Mouse (Mus musculus) gastrocnemius, postnatal 14 days (tissue): Measurements from ENCODE around the gene Trmt11. TPM values are rescaled to one million over a fixed set of nuclear protein-coding genes. Genes with fewer than 3 reads are reported as not detected.
"Not testable (repeated sequence)": the region's sequence is repeated elsewhere in the genome, so short reads cannot be mapped to it uniquely, and the experiment has no call there.

Source experiments
- DNase-seq: peaks from one replicate; pipeline ENCODE4 v3.0.0; 2021; ENCODE audit warnings: mixed read lengths
- intact Hi-C: fragments of 180-260 bp; cut with DNase I; formaldehyde crosslinking; loops from one replicate; pipeline ENCODE4 v1.15.1; 2025; ENCODE audit warnings: low total_unique reads
- long read RNA-seq, 2 experiments: library from polyadenylated mRNA; stranded (forward); transcript quantifications; one replicate each; pipeline ENCODE4 v2.0.0; 2021
- total RNA-seq, 2 experiments: library from RNA; stranded (reverse); gene quantifications; 2 replicates each; pipeline ENCODE4 v1.2.3; 2021

Trmt11 gene
- total RNA-seq = 1 to 10 TPM; 3.6 to 4.0 TPM
- long read RNA-seq, experiment 1, partial matches to known transcripts = 0 of 5 reads
- long read RNA-seq, experiment 1, other reads (novel, unspliced or antisense) = 1 of 5 reads
- long read RNA-seq, experiment 2, partial matches to known transcripts = 2 of 6 reads
- long read RNA-seq, experiment 2, other reads (novel, unspliced or antisense) = 0 of 6 reads

- intact Hi-C loops = no loop called here
- peak; percentile 92 for DNase-seq
Measured at GRCm38 (mm10) chr10:30600542-30600966, at the start of gene Trmt11. TSS of gene Trmt11 (minus strand) at chr10:30600749.

GRCm38 (mm10) chr10:30647681-30648080 lies 47.1 kb upstream of the Trmt11 start:
- DNase-seq = no peak
- intact Hi-C loops = no loop called here

GRCm38 (mm10) chr10:30638216-30638615 lies 37.7 kb upstream of the Trmt11 start:
- DNase-seq = no peak

GRCm38 (mm10) chr10:30636474-30637154 lies 36.1 kb upstream of the Trmt11 start:
- DNase-seq, intact Hi-C loops: not testable (repeated sequence)

More at GRCm38 (mm10) chr10:30638216-30638615, 37.7 kb upstream of the Trmt11 start:
- intact Hi-C loops = no loop called here

- DNase-seq = no peak
- intact Hi-C loops = no loop called here
Measured at GRCm38 (mm10) chr10:30632718-30633117, 32.2 kb upstream of the Trmt11 start.

- intact Hi-C loops = no loop called here
- no peak for DNase-seq
Measured at GRCm38 (mm10) chr10:30629977-30630376, 29.4 kb upstream of the Trmt11 start.

- intact Hi-C loops = no loop called here
- no peak for DNase-seq
Measured at GRCm38 (mm10) chr10:30629513-30629912, 29.0 kb upstream of the Trmt11 start, which contains the start of gene Hint3. TSS of gene Hint3 (minus strand) at chr10:30629632.

- DNase-seq, intact Hi-C loops: not testable (repeated sequence)
Measured at GRCm38 (mm10) chr10:30628444-30628843, 27.9 kb upstream of the Trmt11 start.

- intact Hi-C loops = no loop called here
- DNase-seq = no peak
Measured at GRCm38 (mm10) chr10:30627548-30627947, 27.0 kb upstream of the Trmt11 start.

- intact Hi-C loops = no loop called here
- DNase-seq = no peak
Measured at GRCm38 (mm10) chr10:30624161-30625019, 23.8 kb upstream of the Trmt11 start.

GRCm38 (mm10) chr10:30622928-30623327 lies 22.4 kb upstream of the Trmt11 start:
- intact Hi-C loops = no loop called here
- no peak for DNase-seq

- intact Hi-C loops = no loop called here
- DNase-seq = no peak
Measured at GRCm38 (mm10) chr10:30618918-30619210, 18.3 kb upstream of the Trmt11 start.

GRCm38 (mm10) chr10:30618091-30618917 lies 17.8 kb upstream of the Trmt11 start:
- intact Hi-C loops = no loop called here
- peak; percentile 99 for DNase-seq

GRCm38 (mm10) chr10:30613039-30613438 lies 12.5 kb upstream of the Trmt11 start:
- no peak for DNase-seq
- intact Hi-C loops = no loop called here

- intact Hi-C loops = no loop called here
Measured at GRCm38 (mm10) chr10:30609614-30610013, 9.1 kb upstream of the Trmt11 start.

GRCm38 (mm10) chr10:30608109-30608508 lies 7.6 kb upstream of the Trmt11 start:
- no peak for DNase-seq
- intact Hi-C loops = no loop called here

More at GRCm38 (mm10) chr10:30609614-30610013, 9.1 kb upstream of the Trmt11 start:
- no peak for DNase-seq

- DNase-seq = no peak
- intact Hi-C loops = no loop called here
Measured at GRCm38 (mm10) chr10:30600094-30600534, 435 bp downstream of the Trmt11 start.

GRCm38 (mm10) chr10:30587037-30587436 lies 13.5 kb downstream of the Trmt11 start:
- intact Hi-C loops = no loop called here
- DNase-seq = no peak

GRCm38 (mm10) chr10:30585691-30586090 lies 14.9 kb downstream of the Trmt11 start:
- intact Hi-C loops = no loop called here
- DNase-seq = no peak
